Mouse (Mus musculus): Measurements from ENCODE around the gene Rhoj.

GRCm38 (mm10) chr12:75358714-75359113, 50.6 kb downstream of the Rhoj start:
- TF ChIP-seq POLR2A (IDR thresholded peaks at IDR 0.05; ENCODE audit: control insufficient read depth, extremely low read depth, insufficient read depth, low read length, poor library complexity) (no peak), CTCF (IDR thresholded peaks at IDR 0.05; ENCODE audit: borderline replicate concordance, control insufficient read depth, extremely low read depth, insufficient read depth, low read length, poor library complexity) (no peak)

All from thymus, adult 2 months (tissue).